Mouse (Mus musculus): Measurements from ENCODE around the gene Gas7. TPM values are rescaled to one million over a fixed set of nuclear protein-coding genes. Genes with fewer than 3 reads are reported as not detected.
A peak's percentile ranks its signal among the peaks of the same experiment; 100 is the strongest.

The Gas7 gene
- polyA plus RNA-seq, 1 experiment from 2014 or later: 5.4 TPM

- Histone ChIP-seq H3K27ac (ENCODE audit: low read depth, low read length) (no peak overlapping the region), H3K9ac (ENCODE audit: low read depth, low read length) (no peak overlapping the region), H3K4me1 (ENCODE audit: control insufficient read depth, insufficient read depth, low read length) (peaks cover 24% of the 10 kb centered on the region), H3K4me3 (ENCODE audit: low read depth, low read length) (no peak overlapping the region), H3K9me3 (replicated peaks; ENCODE audit: control insufficient read depth, low read length) (no peaks in the 10 kb centered on the region), H3K4me2 (no peak overlapping the region), H3K27me3 (ENCODE audit: control insufficient read depth, insufficient read depth, low read length) (no peaks in the 10 kb centered on the region), H3K36me3 (ENCODE audit: control insufficient read depth, insufficient read depth, low read length) (no peaks in the 10 kb centered on the region)
- WGBS (ENCODE audit: insufficient replicate concordance): 39% methylated on average over 13 of the region's 13 CpGs
- no peak for ATAC-seq (replicated peaks; ENCODE audit: insufficient number of reproducible peaks, low FRiP score, low TSS enrichment)
Observed at GRCm38 (mm10) chr11:67549762-67550488, 94.7 kb downstream of the Gas7 start.

GRCm38 (mm10) chr11:67552400-67552799 is 97.2 kb downstream of the Gas7 start:
- no peaks in the 10 kb centered on the region for H3K9me3 ChIP-seq (replicated peaks; ENCODE audit: control insufficient read depth, low read length)
- 87% methylated on average over 8 of the region's 8 CpGs for WGBS (ENCODE audit: insufficient replicate concordance)
- no peak overlapping the region for H3K4me3 ChIP-seq (ENCODE audit: low read depth, low read length)
- H3K4me1 ChIP-seq (ENCODE audit: control insufficient read depth, insufficient read depth, low read length): peaks cover 10% of the 10 kb centered on the region
- no peak overlapping the region for H3K27ac ChIP-seq (ENCODE audit: low read depth, low read length)
- no peak overlapping the region for H3K4me2 ChIP-seq
- ATAC-seq (replicated peaks; ENCODE audit: insufficient number of reproducible peaks, low FRiP score, low TSS enrichment): no peak
- H3K36me3 ChIP-seq (ENCODE audit: control insufficient read depth, insufficient read depth, low read length): no peaks in the 10 kb centered on the region
- H3K9ac ChIP-seq (ENCODE audit: low read depth, low read length): no peak overlapping the region
- H3K27me3 ChIP-seq (ENCODE audit: control insufficient read depth, insufficient read depth, low read length): no peaks in the 10 kb centered on the region

- H3K4me2 ChIP-seq: no peak overlapping the region
- no peak overlapping the region for H3K9ac ChIP-seq (ENCODE audit: low read depth, low read length)
- WGBS (ENCODE audit: insufficient replicate concordance): 91% methylated on average over 6 of the region's 6 CpGs
- H3K36me3 ChIP-seq (ENCODE audit: control insufficient read depth, insufficient read depth, low read length): no peaks in the 10 kb centered on the region
- no peak overlapping the region for H3K27ac ChIP-seq (ENCODE audit: low read depth, low read length)
- no peaks in the 10 kb centered on the region for H3K27me3 ChIP-seq (ENCODE audit: control insufficient read depth, insufficient read depth, low read length)
- H3K4me1 ChIP-seq (ENCODE audit: control insufficient read depth, insufficient read depth, low read length): peaks cover 23% of the 10 kb centered on the region
- H3K4me3 ChIP-seq (ENCODE audit: low read depth, low read length): no peak overlapping the region
- no peak for ATAC-seq (replicated peaks; ENCODE audit: insufficient number of reproducible peaks, low FRiP score, low TSS enrichment)
- no peaks in the 10 kb centered on the region for H3K9me3 ChIP-seq (replicated peaks; ENCODE audit: control insufficient read depth, low read length)
Observed at GRCm38 (mm10) chr11:67554276-67554675, 99.0 kb downstream of the Gas7 start.

GRCm38 (mm10) chr11:67556360-67556759 is 101.1 kb downstream of the Gas7 start:
- H3K9me3 ChIP-seq (replicated peaks; ENCODE audit: control insufficient read depth, low read length): no peaks in the 10 kb centered on the region
- no peaks in the 10 kb centered on the region for H3K27me3 ChIP-seq (ENCODE audit: control insufficient read depth, insufficient read depth, low read length)
- peaks cover 23% of the 10 kb centered on the region for H3K4me1 ChIP-seq (ENCODE audit: control insufficient read depth, insufficient read depth, low read length)
- no peaks in the 10 kb centered on the region for H3K36me3 ChIP-seq (ENCODE audit: control insufficient read depth, insufficient read depth, low read length)
- H3K27ac ChIP-seq (ENCODE audit: low read depth, low read length): no peak overlapping the region
- no peak for ATAC-seq (replicated peaks; ENCODE audit: insufficient number of reproducible peaks, low FRiP score, low TSS enrichment)
- no peak overlapping the region for H3K4me3 ChIP-seq (ENCODE audit: low read depth, low read length)
- whole genome bisulfite sequencing (ENCODE audit: insufficient replicate concordance): 79% methylated on average over 3 of the region's 3 CpGs
- no peak overlapping the region for H3K4me2 ChIP-seq
- H3K9ac ChIP-seq (ENCODE audit: low read depth, low read length): no peak overlapping the region

GRCm38 (mm10) chr11:67558772-67559448 is 103.7 kb downstream of the Gas7 start:
- H3K36me3 ChIP-seq (ENCODE audit: control insufficient read depth, insufficient read depth, low read length): no peaks in the 10 kb centered on the region
- no peak overlapping the region for H3K4me2 ChIP-seq
- peaks cover 37% of the 10 kb centered on the region for H3K4me1 ChIP-seq (ENCODE audit: control insufficient read depth, insufficient read depth, low read length)
- no peak overlapping the region for H3K4me3 ChIP-seq (ENCODE audit: low read depth, low read length)
- H3K9ac ChIP-seq (ENCODE audit: low read depth, low read length): no peak overlapping the region
- 0 out of 2 replicates have a peak overlapping the region, but pooled peaks have one; percentile 36 for H3K27ac ChIP-seq (ENCODE audit: low read depth, low read length)
- 12% methylated on average over 9 of the region's 9 CpGs for WGBS (ENCODE audit: insufficient replicate concordance)
- H3K9me3 ChIP-seq (replicated peaks; ENCODE audit: control insufficient read depth, low read length): no peaks in the 10 kb centered on the region
- H3K27me3 ChIP-seq (ENCODE audit: control insufficient read depth, insufficient read depth, low read length): no peaks in the 10 kb centered on the region
- 0 out of 2 replicates have a peak, but pooled peaks have one; percentile 16 for ATAC-seq (replicated peaks; ENCODE audit: insufficient number of reproducible peaks, low FRiP score, low TSS enrichment)

GRCm38 (mm10) chr11:67559522-67559921 is 104.3 kb downstream of the Gas7 start:
- no peak for ATAC-seq (replicated peaks; ENCODE audit: insufficient number of reproducible peaks, low FRiP score, low TSS enrichment)
- no peak overlapping the region for H3K4me3 ChIP-seq (ENCODE audit: low read depth, low read length)
- H3K4me1 ChIP-seq (ENCODE audit: control insufficient read depth, insufficient read depth, low read length): peaks cover 37% of the 10 kb centered on the region
- no peak overlapping the region for H3K9ac ChIP-seq (ENCODE audit: low read depth, low read length)
- no peak overlapping the region for H3K27ac ChIP-seq (ENCODE audit: low read depth, low read length)
- no peak overlapping the region for H3K4me2 ChIP-seq
- 70% methylated on average over 5 of the region's 5 CpGs for WGBS (ENCODE audit: insufficient replicate concordance)
- H3K9me3 ChIP-seq (replicated peaks; ENCODE audit: control insufficient read depth, low read length): no peaks in the 10 kb centered on the region
- H3K36me3 ChIP-seq (ENCODE audit: control insufficient read depth, insufficient read depth, low read length): no peaks in the 10 kb centered on the region
- no peaks in the 10 kb centered on the region for H3K27me3 ChIP-seq (ENCODE audit: control insufficient read depth, insufficient read depth, low read length)

GRCm38 (mm10) chr11:67561631-67562030 is 106.4 kb downstream of the Gas7 start:
- Histone ChIP-seq H3K27ac (ENCODE audit: low read depth, low read length) (no peak overlapping the region), H3K9me3 (replicated peaks; ENCODE audit: control insufficient read depth, low read length) (no peaks in the 10 kb centered on the region), H3K36me3 (ENCODE audit: control insufficient read depth, insufficient read depth, low read length) (no peaks in the 10 kb centered on the region), H3K4me2 (no peak overlapping the region), H3K4me3 (ENCODE audit: low read depth, low read length) (no peak overlapping the region), H3K4me1 (ENCODE audit: control insufficient read depth, insufficient read depth, low read length) (peaks cover 41% of the 10 kb centered on the region), H3K9ac (ENCODE audit: low read depth, low read length) (no peak overlapping the region), H3K27me3 (ENCODE audit: control insufficient read depth, insufficient read depth, low read length) (no peaks in the 10 kb centered on the region)
- WGBS (ENCODE audit: insufficient replicate concordance): 9% methylated on average over 4 of the region's 4 CpGs
- 0 out of 2 replicates have a peak, but pooled peaks have one; percentile 27 for ATAC-seq (replicated peaks; ENCODE audit: insufficient number of reproducible peaks, low FRiP score, low TSS enrichment)

GRCm38 (mm10) chr11:67563141-67563540 is 107.9 kb downstream of the Gas7 start:
- Histone ChIP-seq H3K9me3 (replicated peaks; ENCODE audit: control insufficient read depth, low read length) (no peaks in the 10 kb centered on the region), H3K27me3 (ENCODE audit: control insufficient read depth, insufficient read depth, low read length) (no peaks in the 10 kb centered on the region), H3K4me2 (no peak overlapping the region), H3K27ac (ENCODE audit: low read depth, low read length) (no peak overlapping the region), H3K4me1 (ENCODE audit: control insufficient read depth, insufficient read depth, low read length) (peaks cover 46% of the 10 kb centered on the region), H3K4me3 (ENCODE audit: low read depth, low read length) (no peak overlapping the region), H3K36me3 (ENCODE audit: control insufficient read depth, insufficient read depth, low read length) (no peaks in the 10 kb centered on the region), H3K9ac (ENCODE audit: low read depth, low read length) (no peak overlapping the region)
- WGBS (ENCODE audit: insufficient replicate concordance): 16% methylated on average over 5 of the region's 5 CpGs
- ATAC-seq (replicated peaks; ENCODE audit: insufficient number of reproducible peaks, low FRiP score, low TSS enrichment): no peak

All from heart, embryonic 11.5 days (tissue).